Mouse (Mus musculus) left cerebral cortex, postnatal 36 days (tissue): ENCODE measurements around the gene Btbd9. TPM values are rescaled to one million over a fixed set of nuclear protein-coding genes. Genes with fewer than 3 reads are reported as not detected.
A peak's percentile ranks its signal among the peaks of the same experiment; 100 is the strongest.

Source experiments
- DNase-seq, 2 experiments: peaks; one replicate each; pipeline ENCODE4 v3.0.0; 2021 to 2022; ENCODE audit warnings: low spot score in 2 of 2, mixed read lengths in 1 of 2
- intact Hi-C: fragments of 180-260 bp; cut with DNase I; formaldehyde crosslinking; loops from one replicate; pipeline ENCODE4 v1.15.1; 2025
- total RNA-seq, 2 experiments: library from RNA; stranded (reverse); gene quantifications; 2 replicates each; pipeline ENCODE4 v1.2.3; 2021

Gene Btbd9
- total RNA-seq, 2 experiments from 2014 or later: 80.5 to 105 TPM

- intact Hi-C loops: no loop called here
- no peak for DNase-seq
Measured at GRCm38 (mm10) chr17:30605001-30605400, 28.7 kb upstream of the Btbd9 start.

GRCm38 (mm10) chr17:30604296-30604695 lies 28.0 kb upstream of the Btbd9 start:
- intact Hi-C loops: no loop called here
- DNase-seq: no peak

GRCm38 (mm10) chr17:30602175-30602574 lies 25.9 kb upstream of the Btbd9 start:
- intact Hi-C loops: no loop called here
- DNase-seq: no peak

GRCm38 (mm10) chr17:30598300-30598699 lies 22.0 kb upstream of the Btbd9 start:
- DNase-seq: no peak
- intact Hi-C loops: no loop called here

- intact Hi-C loops: no loop called here
Measured at GRCm38 (mm10) chr17:30597786-30598185, 21.5 kb upstream of the Btbd9 start.

GRCm38 (mm10) chr17:30594846-30595245 lies 18.6 kb upstream of the Btbd9 start:
- intact Hi-C loops: loop anchor here (5.0 kb wide), 1 partner anchor 222 kb away; no protein-coding TSS in a partner anchor
- no peak for DNase-seq

More at GRCm38 (mm10) chr17:30597786-30598185, 21.5 kb upstream of the Btbd9 start:
- DNase-seq: no peak

GRCm38 (mm10) chr17:30594407-30594806 lies 18.1 kb upstream of the Btbd9 start:
- DNase-seq: no peak

GRCm38 (mm10) chr17:30590417-30591198 lies 14.3 kb upstream of the Btbd9 start:
- intact Hi-C loops: loop anchor here (5.0 kb wide), 1 partner anchor 227 kb away; no protein-coding TSS in a partner anchor
- DNase-seq: peak; percentile 62 to 70

More at GRCm38 (mm10) chr17:30594407-30594806, 18.1 kb upstream of the Btbd9 start:
- intact Hi-C loops: loop anchor here (5.0 kb wide), 1 partner anchor 223 kb away; no protein-coding TSS in a partner anchor

GRCm38 (mm10) chr17:30583258-30584001 lies 7.1 kb upstream of the Btbd9 start:
- intact Hi-C loops: loop anchor here (5.0 kb wide), 1 partner anchor 61 kb away; no protein-coding TSS in a partner anchor
- no peak for DNase-seq

GRCm38 (mm10) chr17:30582313-30582712 lies 6.0 kb upstream of the Btbd9 start:
- intact Hi-C loops: loop anchor here (5.0 kb wide), 1 partner anchor 60 kb away; no protein-coding TSS in a partner anchor
- DNase-seq: no peak

- DNase-seq: peak; percentile 77 to 79
- intact Hi-C loops: loop anchor here (5.0 kb wide), 1 partner anchor 59 kb away; no protein-coding TSS in a partner anchor
Measured at GRCm38 (mm10) chr17:30581201-30581600, 4.9 kb upstream of the Btbd9 start.

- intact Hi-C loops: loop anchor here (5.0 kb wide), 1 partner anchor 58 kb away; no protein-coding TSS in a partner anchor
- DNase-seq: no peak
Measured at GRCm38 (mm10) chr17:30580781-30581180, 4.5 kb upstream of the Btbd9 start.

- intact Hi-C loops: loop anchor here (5.0 kb wide), 1 partner anchor 105 kb away; no protein-coding TSS in a partner anchor
- DNase-seq: no peak
Measured at GRCm38 (mm10) chr17:30576946-30577345, 658 bp upstream of the Btbd9 start.

GRCm38 (mm10) chr17:30575121-30575904 lies 975 bp downstream of the Btbd9 start:
- peak in 1 of 2 experiments; percentile 62 for DNase-seq
- intact Hi-C loops: loop anchor here (5.0 kb wide), 1 partner anchor 103 kb away; no protein-coding TSS in a partner anchor

- no peak for DNase-seq
- intact Hi-C loops: loop anchor here (5.0 kb wide), 1 partner anchor 102 kb away; no protein-coding TSS in a partner anchor
Measured at GRCm38 (mm10) chr17:30574783-30575075, 1.6 kb downstream of the Btbd9 start.

GRCm38 (mm10) chr17:30573990-30574782 lies 2.1 kb downstream of the Btbd9 start:
- no peak for DNase-seq
- intact Hi-C loops: no loop called here

- intact Hi-C loops: no loop called here
- DNase-seq: no peak
Measured at GRCm38 (mm10) chr17:30570971-30571370, 5.3 kb downstream of the Btbd9 start.

GRCm38 (mm10) chr17:30570173-30570572 lies 6.1 kb downstream of the Btbd9 start:
- DNase-seq: no peak
- intact Hi-C loops: no loop called here

- intact Hi-C loops: no loop called here
Measured at GRCm38 (mm10) chr17:30568473-30568872, 7.8 kb downstream of the Btbd9 start.

More at GRCm38 (mm10) chr17:30568473-30568872, 7.8 kb downstream of the Btbd9 start:
- DNase-seq: no peak
